Mouse (Mus musculus): ENCODE data around the gene Clk4.
A peak's percentile ranks its signal among the peaks of the same experiment; 100 is the strongest.

Gene Clk4

GRCm38 (mm10) chr11:51311846-51312245, 50.3 kb downstream of the Clk4 start:
- no peak for DNase-seq

DNA sequence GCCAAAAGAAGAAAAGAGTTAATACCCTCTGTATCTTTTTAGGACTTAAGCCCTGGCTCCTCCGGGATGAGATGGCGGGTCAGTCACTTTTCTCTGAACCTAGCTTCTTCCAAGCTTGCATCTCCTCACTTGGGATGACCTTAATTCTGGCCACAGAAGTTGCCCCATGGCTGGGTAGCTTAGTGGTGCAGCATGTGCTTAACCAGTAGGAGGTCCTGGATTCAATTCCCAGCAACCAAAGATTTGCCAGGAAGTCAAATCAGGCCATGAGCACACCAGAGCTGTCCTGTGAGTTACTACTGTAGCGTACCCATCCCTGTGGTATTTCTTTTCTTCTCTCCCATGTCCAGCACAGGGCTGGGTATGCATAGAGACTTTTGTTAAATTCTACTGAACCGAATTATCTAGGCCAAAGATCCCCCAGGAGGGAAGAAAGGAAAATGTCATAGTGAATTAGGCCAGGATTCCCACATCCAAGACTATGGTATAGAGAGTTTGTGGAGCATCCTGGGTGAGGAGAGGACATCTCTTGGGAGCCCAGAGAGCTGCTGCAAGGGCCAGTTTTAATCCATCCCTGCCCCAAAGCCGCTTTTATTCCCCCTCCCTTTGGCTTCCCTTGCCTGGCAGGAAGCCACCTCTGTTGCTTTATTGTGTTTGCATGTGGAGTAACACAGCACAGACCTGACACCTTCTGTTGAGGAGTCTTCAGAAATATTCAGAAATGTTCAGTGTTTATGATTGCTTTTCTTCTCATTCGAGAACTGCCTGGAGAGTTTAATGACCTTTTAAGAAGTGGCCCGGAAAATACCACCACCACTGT, 54.7 kb downstream of the Clk4 start:
- no peak for DNase-seq

DNA sequence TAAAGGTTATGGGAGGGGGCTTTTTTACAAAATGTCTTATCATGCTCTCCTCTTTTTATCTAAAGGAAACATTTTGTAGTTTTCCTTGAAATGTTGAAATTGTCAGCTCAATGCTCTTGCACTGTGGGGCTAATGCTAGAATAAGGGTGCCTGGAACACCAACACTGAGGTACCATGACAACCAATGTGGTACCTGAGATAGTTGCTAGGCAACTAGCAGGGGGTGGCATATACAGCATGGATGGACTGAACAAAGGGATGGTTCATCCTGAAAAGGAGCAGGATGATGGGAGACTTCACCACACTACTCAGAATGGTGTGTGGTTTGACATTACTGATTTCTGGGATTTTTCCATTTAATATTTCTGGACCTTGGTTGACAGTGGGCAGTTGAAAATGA, 59.1 kb downstream of the Clk4 start:
- no peak for DNase-seq

GRCm38 (mm10) chr11:51326908-51327307, 65.4 kb downstream of the Clk4 start:
- DNase-seq: no peak

GRCm38 (mm10) chr11:51328387-51328942, 66.9 kb downstream of the Clk4 start:
- DNase-seq: peak in 1 of 2 experiments; percentile 4

DNA sequence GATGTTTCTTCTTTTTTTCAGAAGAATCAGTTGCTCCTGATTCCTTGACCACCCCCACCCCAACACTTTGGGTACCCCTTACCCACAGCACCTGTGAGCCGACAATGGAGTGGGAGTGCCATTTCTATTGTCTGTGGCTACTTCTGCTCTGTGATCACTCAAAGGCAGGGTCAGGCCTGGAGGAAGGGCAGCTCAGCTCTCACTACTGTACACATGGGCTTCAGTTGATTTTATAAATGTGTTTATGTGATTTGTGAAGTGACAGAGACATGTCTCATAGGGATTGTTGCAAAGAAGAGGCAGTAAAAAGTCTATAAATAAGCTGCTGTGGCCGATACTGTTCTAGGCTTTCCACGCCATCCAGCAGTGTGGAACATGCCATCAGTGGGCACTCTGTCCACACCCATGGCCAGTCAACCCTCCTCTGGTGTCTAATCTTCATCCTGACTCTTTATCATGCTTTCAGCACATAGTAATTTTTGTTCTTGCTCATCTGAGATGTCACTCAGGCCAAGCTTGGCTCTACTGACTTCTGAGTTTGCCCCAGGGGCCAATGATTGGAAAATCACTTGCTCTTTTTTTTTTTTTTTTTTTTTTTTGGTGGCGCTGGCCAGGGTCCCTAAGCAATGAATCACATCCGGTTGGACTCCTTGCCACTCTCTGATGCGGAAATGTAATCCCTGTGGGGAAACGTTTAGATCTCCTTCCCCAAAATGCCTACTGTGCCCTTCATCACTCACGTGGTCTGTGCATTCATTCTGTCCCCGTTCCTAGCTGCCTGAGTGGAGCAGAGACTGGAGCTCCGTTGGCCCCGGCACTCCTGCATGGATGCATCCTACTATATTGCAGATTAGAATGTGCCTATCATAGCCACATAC, 68.5 kb downstream of the Clk4 start:
- no peak for DNase-seq
